Mouse (Mus musculus) lung, postnatal 0 days (tissue): ENCODE results near the gene Gm26992.

Experiments
- CTCF ChIP-seq: IDR thresholded peaks from 2 replicates; pipeline ENCODE4 v1.5.1; 2016; ENCODE audit warnings: antibody characterized with exemption, mild to moderate bottlenecking
- EP300 ChIP-seq: IDR thresholded peaks from 2 replicates; pipeline ENCODE4 v1.6.1; 2016; ENCODE audit warnings: antibody characterized with exemption, mild to moderate bottlenecking, control low read depth

GRCm38 (mm10) chrX:103492398-103493256 is 70.8 kb downstream of the Gm26992 start:
- TF ChIP-seq CTCF, result no peak
- no peak for TF ChIP-seq EP300
